Mouse (Mus musculus) embryonic facial prominence, embryonic 10.5 days (tissue): ENCODE measurements at regions not wholly inside any gene's neighbourhood (a gene's known extent, or its start where the extent isn't known, plus 50 kb on each side); places are given as distances from the start of the nearest gene placed in this dataset.
"Not testable (repeated sequence)": the region's sequence is repeated elsewhere in the genome, so short reads cannot be mapped to it uniquely, and the experiment has no call there.

Experiments
- DNase-seq: peaks from one replicate; pipeline ENCODE4 v3.0.0-alpha.2; 2017; ENCODE audit warnings: low spot score
- H3K27ac ChIP-seq: fragments of 300-500 bp; sonication (generic); replicated peaks from 2 replicates; pipeline ENCODE4 v1.5.1; 2016; ENCODE audit warnings: mild to moderate bottlenecking
- H3K27me3 ChIP-seq: fragments of 300-500 bp; sonication (generic); replicated peaks from 2 replicates; pipeline ENCODE4 v1.6.1; 2016; ENCODE audit warnings: low read depth, mild to moderate bottlenecking; ENCODE audit not compliant: poor library complexity, severe bottlenecking
- H3K36me3 ChIP-seq: fragments of 300-500 bp; sonication (generic); replicated peaks from 2 replicates; pipeline ENCODE4 v1.6.1; 2016; ENCODE audit warnings: mild to moderate bottlenecking, moderate library complexity
- H3K4me1 ChIP-seq: fragments of 300-500 bp; sonication (generic); 2 replicates; pipeline ENCODE4 v1.6.1; 2016
- H3K4me3 ChIP-seq: fragments of 300-500 bp; sonication (generic); 2 replicates; pipeline ENCODE4 v1.5.1; 2016; ENCODE audit warnings: mild to moderate bottlenecking, moderate library complexity
- H3K9me3 ChIP-seq: fragments of 300-500 bp; sonication (generic); 2 replicates; pipeline ENCODE4 v1.6.1; 2016; ENCODE audit warnings: mild to moderate bottlenecking
- WGBS: fragments of 180-500 bp; shearing (Covaris S2); methylation state at CpG from one replicate; pipeline ENCODE4 v1.1.7; 2016; 5-methylcytosine and 5-hydroxymethylcytosine counted together

DNA sequence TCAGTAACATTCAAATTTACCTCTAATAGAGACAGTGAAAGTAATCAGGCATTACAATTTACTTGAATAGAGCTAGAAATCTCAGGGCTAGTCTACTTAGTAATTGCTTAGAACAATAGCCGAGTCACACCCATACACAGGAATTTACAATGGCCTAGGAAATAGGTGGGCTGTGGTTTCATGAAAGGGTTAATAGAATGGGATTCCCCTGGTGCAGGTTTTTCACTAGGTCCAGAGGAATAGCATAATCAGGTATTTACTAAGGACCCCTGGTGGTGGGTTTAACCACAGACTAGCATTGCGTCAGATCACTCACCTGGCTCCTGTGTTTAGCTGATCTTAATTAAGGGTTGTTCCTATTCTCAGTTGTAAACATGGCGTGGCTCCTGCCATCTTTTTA is 290.8 kb downstream of the Cyp26b1 start:
- WGBS, result 85% methylated on average over 3 of the region's 3 CpGs
- H3K9me3 ChIP-seq, H3K27me3 ChIP-seq, DNase-seq, H3K27ac ChIP-seq, H3K4me3 ChIP-seq, H3K36me3 ChIP-seq, H3K4me1 ChIP-seq: not testable (repeated sequence)

DNA sequence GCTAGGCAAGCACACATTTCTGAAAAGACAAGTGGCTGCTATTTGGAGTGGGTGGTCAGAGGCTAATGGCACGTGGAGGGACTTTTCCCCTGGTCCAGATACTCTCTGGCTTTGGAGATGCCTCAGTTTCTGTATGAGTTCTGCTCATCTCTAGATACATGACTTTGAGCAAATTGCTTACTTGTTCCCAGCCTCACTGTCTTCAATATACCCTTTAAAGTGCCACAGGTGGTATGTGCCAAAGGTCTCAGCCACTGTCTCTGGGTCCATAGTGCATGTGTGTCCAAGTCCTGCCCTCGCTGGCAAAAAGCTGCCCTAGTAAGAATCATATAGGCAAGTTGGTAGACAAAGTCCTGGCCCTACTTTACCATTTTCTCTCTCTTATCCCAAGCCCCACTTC is 291.5 kb downstream of the Dysf start:
- WGBS, result 83% methylated on average over 2 of the region's 2 CpGs
- no peaks in the 10 kb centered on the region for H3K36me3 ChIP-seq
- no peaks in the 10 kb centered on the region for H3K4me1 ChIP-seq
- H3K27ac ChIP-seq, result no peak overlapping the region
- H3K9me3 ChIP-seq, result no peaks in the 10 kb centered on the region
- no peak for DNase-seq
- no peak overlapping the region for H3K4me3 ChIP-seq
- no peaks in the 10 kb centered on the region for H3K27me3 ChIP-seq

DNA sequence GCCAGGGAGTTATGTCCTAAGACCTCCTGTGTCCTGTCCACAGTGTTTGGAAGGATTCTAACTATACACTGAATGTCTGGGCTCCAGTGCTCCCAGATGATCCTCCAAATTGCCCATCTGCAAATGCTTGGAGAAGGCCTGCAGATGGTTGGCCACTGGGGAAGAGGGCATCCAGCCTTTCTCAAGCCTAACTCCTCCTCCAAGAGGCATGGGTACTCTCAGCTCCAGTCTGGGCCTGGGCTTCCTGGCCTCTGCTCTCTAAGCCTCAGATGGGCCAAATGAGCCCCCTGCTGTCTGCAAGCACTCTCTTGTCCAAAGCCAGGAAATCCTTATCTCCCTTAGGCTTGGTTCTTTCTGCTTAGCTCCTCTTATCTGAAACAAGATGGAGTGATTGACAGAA is 290.8 kb downstream of the Dysf start:
- Histone ChIP-seq H3K9me3 (no peaks in the 10 kb centered on the region), H3K4me1 (no peaks in the 10 kb centered on the region), H3K27me3 (no peaks in the 10 kb centered on the region), H3K27ac (no peak overlapping the region), H3K4me3 (no peak overlapping the region), H3K36me3 (no peaks in the 10 kb centered on the region)
- no peak for DNase-seq

DNA sequence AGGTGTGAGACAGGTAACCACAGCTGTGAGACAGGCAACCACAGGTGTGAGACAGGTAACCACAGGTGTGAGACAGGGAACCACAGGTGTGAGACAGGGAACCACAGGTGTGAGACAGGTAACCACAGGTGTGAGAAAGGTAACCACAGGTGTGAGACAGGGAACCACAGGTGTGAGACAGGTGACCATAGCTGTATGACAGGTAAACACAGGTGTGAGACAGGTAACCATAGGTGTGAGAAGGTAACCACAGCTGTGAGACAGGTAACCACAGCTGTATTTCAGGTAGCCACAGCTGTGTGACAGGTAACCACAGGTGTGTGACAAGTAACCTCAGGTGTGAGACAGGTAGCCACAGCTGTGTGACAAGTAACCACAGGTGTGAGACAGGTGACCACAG is 265.5 kb downstream of the Dysf start:
- H3K9me3 ChIP-seq, H3K4me3 ChIP-seq, H3K27ac ChIP-seq, DNase-seq, H3K36me3 ChIP-seq, H3K27me3 ChIP-seq: not testable (repeated sequence)
- H3K4me1 ChIP-seq, result peaks cover 19% of the 10 kb centered on the region

DNA sequence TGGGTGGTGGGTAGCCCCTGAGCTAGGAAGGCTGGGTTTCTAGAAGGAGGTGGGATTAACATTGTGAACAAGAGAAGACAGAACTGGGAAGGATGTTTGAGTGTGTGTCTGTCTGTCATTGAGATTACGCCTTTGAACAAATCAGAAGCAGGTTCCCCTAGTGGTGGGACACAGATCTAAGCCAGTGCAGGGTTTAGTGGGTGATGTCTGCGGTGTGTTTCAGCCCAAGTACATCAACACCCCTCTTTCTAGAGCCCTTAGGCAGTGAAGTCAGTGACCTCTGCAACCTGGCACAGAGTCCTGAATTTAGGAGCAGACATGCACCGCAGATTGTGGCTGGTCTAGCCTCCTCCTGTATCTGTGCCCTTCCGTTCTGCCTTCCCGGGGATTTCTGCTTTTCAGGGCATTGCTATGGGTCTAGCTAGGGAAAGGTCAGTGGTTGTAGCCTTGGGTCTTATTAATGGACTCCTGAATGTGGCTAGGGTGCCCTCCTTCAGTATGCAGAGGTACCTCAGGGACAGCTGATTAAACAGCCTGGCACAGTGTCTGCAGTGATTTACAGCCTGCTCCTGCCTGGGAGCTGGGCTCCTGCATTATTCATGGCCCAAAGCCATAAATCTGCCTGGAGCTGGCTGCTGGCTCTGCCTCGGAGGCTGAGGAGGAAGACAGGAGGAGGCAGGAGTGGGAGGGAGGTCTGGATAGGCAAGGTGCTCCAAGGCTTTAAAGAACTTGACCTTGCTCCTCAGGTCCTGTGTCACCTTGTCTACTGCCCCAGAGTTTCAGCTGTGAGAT is 264.3 kb downstream of the Dysf start:
- no peaks in the 10 kb centered on the region for H3K9me3 ChIP-seq
- DNase-seq, result no peak
- no peak overlapping the region for H3K4me3 ChIP-seq
- H3K36me3 ChIP-seq, result no peaks in the 10 kb centered on the region
- no peak overlapping the region for H3K27ac ChIP-seq
- WGBS, result 78% methylated on average over 6 of the region's 6 CpGs
- peaks cover 21% of the 10 kb centered on the region for H3K4me1 ChIP-seq
- H3K27me3 ChIP-seq, result peaks cover 14% of the 10 kb centered on the region; the same call in 1 of the 2 replicates

DNA sequence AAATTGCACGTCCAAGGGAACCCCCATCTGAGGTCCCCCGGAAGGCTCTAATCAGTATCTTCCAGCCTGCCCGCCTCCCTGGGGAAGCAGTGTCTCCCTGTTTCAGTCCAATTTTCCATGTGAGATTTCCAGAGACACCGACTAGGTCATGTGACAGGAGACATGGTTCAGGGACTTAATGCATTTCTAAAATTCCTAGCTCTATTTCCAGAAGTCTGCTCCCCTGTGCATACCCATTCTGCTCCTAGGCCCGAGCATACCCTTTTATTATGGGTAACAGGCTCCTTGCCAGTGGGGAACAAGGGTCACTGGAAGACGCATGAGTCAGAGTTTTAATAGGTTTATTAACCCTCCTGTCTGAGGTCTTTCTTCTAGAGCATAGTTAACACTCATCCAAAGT is 263.6 kb downstream of the Dysf start:
- peaks cover 29% of the 10 kb centered on the region for H3K4me1 ChIP-seq
- DNase-seq, result no peak
- H3K27ac ChIP-seq, result no peak overlapping the region
- no peaks in the 10 kb centered on the region for H3K9me3 ChIP-seq
- peaks cover 16% of the 10 kb centered on the region; the same call in 1 of the 2 replicates for H3K27me3 ChIP-seq
- WGBS, result 84% methylated on average over 6 of the region's 6 CpGs
- no peak overlapping the region for H3K4me3 ChIP-seq
- H3K36me3 ChIP-seq, result no peaks in the 10 kb centered on the region

DNA sequence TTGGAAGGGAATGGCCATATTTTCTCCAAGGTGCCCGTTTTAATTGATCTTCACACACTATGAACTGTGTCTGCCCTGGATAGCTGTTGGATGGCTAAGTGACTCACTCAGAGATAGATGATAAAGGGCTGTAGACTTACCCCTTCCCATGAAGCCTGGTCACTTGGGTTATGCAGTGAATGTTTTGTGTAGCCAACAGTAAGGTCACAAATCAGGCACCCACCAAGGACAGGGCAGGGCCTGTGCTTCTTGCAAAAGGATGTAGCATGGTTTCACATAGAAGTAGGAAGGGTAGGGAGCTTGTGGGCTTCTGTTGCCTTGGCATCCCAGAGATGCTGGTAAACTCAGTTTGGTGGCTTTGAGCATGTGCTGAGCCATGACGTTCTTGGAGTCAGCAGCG is 263.1 kb downstream of the Dysf start:
- WGBS, result 89% methylated on average over 3 of the region's 3 CpGs
- no peak overlapping the region for H3K27ac ChIP-seq
- no peaks in the 10 kb centered on the region for H3K36me3 ChIP-seq

DNA sequence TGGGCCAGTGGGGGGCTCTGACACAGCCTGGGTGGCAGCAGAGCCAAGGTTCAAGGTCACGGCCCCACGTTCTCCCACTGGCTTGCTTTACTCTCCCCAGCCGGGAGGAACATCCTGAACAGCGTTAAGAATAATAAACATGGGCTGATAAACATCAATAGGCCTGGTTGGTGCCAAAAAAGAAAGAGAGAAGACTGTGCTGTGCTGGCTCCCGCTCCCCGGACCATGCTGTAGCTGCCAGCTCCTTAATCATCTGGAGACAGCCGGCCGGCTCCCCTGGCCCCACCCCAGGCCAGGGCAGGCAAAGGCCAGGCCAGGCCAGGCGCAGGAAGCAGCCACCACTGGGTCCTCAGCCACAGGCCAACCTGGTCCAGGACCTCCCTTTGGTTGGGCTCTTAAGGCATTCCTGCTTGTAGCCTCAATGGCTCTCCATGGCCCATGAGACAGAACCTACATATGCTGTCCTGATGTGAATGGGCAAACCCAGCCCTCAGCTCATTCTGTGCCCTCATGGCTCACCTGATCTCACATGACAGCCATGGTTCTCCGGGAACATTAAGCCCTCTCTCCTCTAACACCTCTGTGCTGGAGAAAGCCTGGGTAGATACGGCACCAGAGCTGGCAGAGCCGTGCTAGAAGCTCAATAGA is 262.3 kb downstream of the Dysf start:
- Histone ChIP-seq H3K27me3 (peaks cover 16% of the 10 kb centered on the region; the same call in 1 of the 2 replicates), H3K4me3 (no peak overlapping the region), H3K4me1 (peaks cover 29% of the 10 kb centered on the region), H3K9me3 (no peaks in the 10 kb centered on the region), H3K36me3 (no peaks in the 10 kb centered on the region), H3K27ac (0 out of 2 replicates have a peak overlapping the region, but pooled peaks have one; percentile 44)
- WGBS, result 68% methylated on average over 12 of the region's 12 CpGs
- no peak for DNase-seq

More for the DNA sequence above, 263.1 kb downstream of the Dysf start:
- Histone ChIP-seq H3K9me3 (no peaks in the 10 kb centered on the region), H3K4me1 (peaks cover 29% of the 10 kb centered on the region), H3K27me3 (peaks cover 16% of the 10 kb centered on the region; the same call in 1 of the 2 replicates), H3K4me3 (no peak overlapping the region)
- DNase-seq, result no peak

DNA sequence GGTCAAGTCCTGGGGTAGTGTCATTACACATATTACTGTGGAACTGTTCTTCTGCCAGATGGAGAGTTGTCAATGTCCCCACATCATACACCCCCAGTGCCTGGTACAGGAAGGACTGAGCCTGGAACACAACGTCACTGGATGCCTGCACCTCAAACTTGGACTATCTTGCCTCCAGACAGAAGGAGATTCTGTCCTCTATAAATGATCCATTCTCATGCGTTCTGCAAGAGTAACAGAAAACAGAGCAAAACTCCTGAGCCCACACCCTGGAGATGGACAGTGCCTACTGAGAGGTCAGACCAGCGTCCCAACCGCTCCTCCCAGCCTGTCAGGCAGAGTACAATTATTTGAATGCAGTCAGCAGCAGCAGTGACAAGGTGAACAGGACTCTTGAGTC is 261.1 kb downstream of the Dysf start:
- H3K9me3 ChIP-seq, result no peaks in the 10 kb centered on the region
- H3K27me3 ChIP-seq, result peaks cover 16% of the 10 kb centered on the region; the same call in 1 of the 2 replicates
- 91% methylated on average over 4 of the region's 4 CpGs for WGBS
- no peak overlapping the region for H3K27ac ChIP-seq
- H3K36me3 ChIP-seq, result no peaks in the 10 kb centered on the region
- peaks cover 29% of the 10 kb centered on the region for H3K4me1 ChIP-seq
- no peak overlapping the region for H3K4me3 ChIP-seq
- no peak for DNase-seq

DNA sequence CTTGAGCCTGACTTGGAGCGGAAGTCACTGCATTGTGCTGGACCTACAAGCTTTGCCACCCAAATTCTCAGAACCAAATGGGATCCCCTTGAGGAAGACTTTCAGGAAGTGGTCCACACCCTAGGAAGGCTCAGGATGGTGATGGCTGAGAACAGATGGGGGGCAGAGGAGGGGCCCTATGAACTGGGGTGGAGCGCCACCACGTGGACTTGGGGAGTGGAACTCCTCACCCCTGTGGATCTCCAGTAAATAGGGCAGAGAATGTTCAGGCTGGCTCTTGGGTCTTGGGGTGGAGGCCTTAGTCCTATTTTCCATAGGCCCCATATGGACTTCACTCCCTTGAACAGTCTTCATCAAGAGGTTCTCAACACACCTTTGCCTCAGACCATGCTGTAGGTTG is 260.6 kb downstream of the Dysf start:
- no peak for DNase-seq

DNA sequence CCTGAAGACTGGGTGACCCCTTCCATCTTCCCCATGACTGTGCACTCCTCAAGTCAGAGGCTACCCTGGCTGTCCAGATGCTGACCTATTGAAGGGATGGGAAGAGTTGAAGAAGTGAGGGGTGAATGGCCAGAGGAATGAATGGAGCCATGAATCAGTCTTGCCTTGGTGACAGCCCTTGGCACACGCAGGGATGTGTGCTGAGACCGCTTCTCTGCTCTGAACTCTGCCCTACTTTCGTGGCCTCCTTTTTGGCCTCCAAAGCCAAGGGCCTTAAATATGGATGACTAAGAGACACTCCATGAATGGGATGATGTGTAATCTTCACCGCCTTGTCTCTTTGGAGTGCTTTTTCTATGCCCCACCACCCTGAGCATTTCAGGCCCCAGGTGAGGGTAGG is 259.7 kb downstream of the Dysf start:
- DNase-seq, result no peak
- H3K27ac ChIP-seq, result no peak overlapping the region
- WGBS, result 91% methylated on average over 4 of the region's 4 CpGs

More for the DNA sequence above, 260.6 kb downstream of the Dysf start:
- WGBS, result 60% methylated on average over 3 of the region's 3 CpGs
- Histone ChIP-seq H3K4me3 (no peak overlapping the region), H3K9me3 (no peaks in the 10 kb centered on the region), H3K27me3 (peaks cover 20% of the 10 kb centered on the region; the same call in 1 of the 2 replicates), H3K4me1 (peaks cover 29% of the 10 kb centered on the region), H3K36me3 (no peaks in the 10 kb centered on the region), H3K27ac (no peak overlapping the region)

DNA sequence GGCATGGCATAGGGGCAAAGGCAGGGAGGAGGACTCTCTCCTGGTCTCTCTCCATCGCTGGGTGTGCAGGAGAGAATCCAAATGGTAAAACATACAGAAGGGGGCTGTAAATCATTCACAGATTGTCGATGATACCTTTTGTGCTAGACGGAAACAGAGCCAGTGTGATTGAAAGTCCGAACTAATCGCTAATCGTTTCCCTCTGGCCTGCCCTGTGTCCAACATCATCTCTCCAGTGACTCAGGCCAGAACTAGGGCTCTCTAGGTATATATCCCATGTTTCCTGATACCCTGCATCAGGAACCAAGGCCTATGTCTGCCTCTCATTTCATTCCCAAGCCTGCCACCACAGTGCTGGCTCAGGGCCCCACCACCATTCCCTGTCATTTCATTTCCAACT is 259.1 kb downstream of the Dysf start:
- no peaks in the 10 kb centered on the region for H3K9me3 ChIP-seq
- no peaks in the 10 kb centered on the region for H3K36me3 ChIP-seq
- H3K27ac ChIP-seq, result no peak overlapping the region
- H3K4me3 ChIP-seq, result no peak overlapping the region
- peaks cover 23% of the 10 kb centered on the region; the same call in 1 of the 2 replicates for H3K27me3 ChIP-seq
- H3K4me1 ChIP-seq, result peaks cover 26% of the 10 kb centered on the region
- no peak for DNase-seq
- 72% methylated on average over 6 of the region's 6 CpGs for WGBS

More for the DNA sequence above, 259.7 kb downstream of the Dysf start:
- Histone ChIP-seq H3K27me3 (peaks cover 23% of the 10 kb centered on the region; the same call in 1 of the 2 replicates), H3K4me1 (peaks cover 31% of the 10 kb centered on the region), H3K9me3 (no peaks in the 10 kb centered on the region), H3K36me3 (no peaks in the 10 kb centered on the region), H3K4me3 (no peak overlapping the region)

DNA sequence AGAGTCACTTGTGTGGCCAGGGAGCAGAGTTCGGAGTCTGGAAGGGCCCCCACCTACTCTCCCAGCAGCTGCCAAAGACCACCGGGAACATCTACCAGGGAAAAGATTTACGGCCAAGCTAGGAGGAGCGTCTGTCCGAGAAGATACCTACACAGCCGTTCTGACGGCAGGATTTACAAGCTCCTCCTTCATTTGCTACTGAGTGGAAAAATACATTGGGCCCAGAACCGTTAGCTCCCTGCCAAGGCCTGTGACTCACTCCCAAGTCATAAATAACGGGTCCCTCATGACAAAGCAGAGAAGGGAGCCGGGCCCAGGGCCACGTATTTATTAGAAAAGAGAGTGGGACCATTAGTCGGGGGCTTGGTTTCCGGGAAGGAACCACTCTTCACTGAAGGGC is 258.3 kb downstream of the Dysf start:
- Histone ChIP-seq H3K27me3 (peaks cover 23% of the 10 kb centered on the region; the same call in 1 of the 2 replicates), H3K36me3 (no peaks in the 10 kb centered on the region), H3K4me1 (peaks cover 26% of the 10 kb centered on the region), H3K4me3 (no peak overlapping the region), H3K27ac (no peak overlapping the region), H3K9me3 (no peaks in the 10 kb centered on the region)
- DNase-seq, result no peak
- 87% methylated on average over 13 of the region's 13 CpGs for WGBS
